Mouse (Mus musculus): ENCODE measurements around the gene Tspan12. TPM values are rescaled to one million over a fixed set of nuclear protein-coding genes. Genes with fewer than 3 reads are reported as not detected.
"Not testable (repeated sequence)": the region's sequence is repeated elsewhere in the genome, so short reads cannot be mapped to it uniquely, and the experiment has no call there.

The Tspan12 gene
- polyA plus RNA-seq, 1 experiment = 15.0 TPM

- H3K4me3 ChIP-seq (replicated peaks; ENCODE audit: control insufficient read depth, low read depth, low read length) = no peak overlapping the region
- no peak for TF ChIP-seq CTCF (IDR thresholded peaks at IDR 0.05; ENCODE audit: control insufficient read depth, insufficient read depth, low read length)
- TF ChIP-seq POLR2A (IDR thresholded peaks at IDR 0.05; ENCODE audit: borderline replicate concordance, control insufficient read depth, low read depth, low read length) = no peak
- 83% methylated on average over 5 of the region's 5 CpGs for WGBS
- H3K4me1 ChIP-seq (ENCODE audit: control insufficient read depth, insufficient read depth, low read length) = no peaks in the 10 kb centered on the region
- H3K27ac ChIP-seq (ENCODE audit: control insufficient read depth, insufficient read depth, low read depth, low read length, poor library complexity) = no peak overlapping the region
Observed at GRCm38 (mm10) chr6:21795410-21795809, 56.9 kb downstream of the Tspan12 start.

- Histone ChIP-seq H3K4me1 (ENCODE audit: control insufficient read depth, insufficient read depth, low read length) (no peaks in the 10 kb centered on the region), H3K27ac (ENCODE audit: control insufficient read depth, insufficient read depth, low read depth, low read length, poor library complexity) (no peak overlapping the region), H3K4me3 (replicated peaks; ENCODE audit: control insufficient read depth, low read depth, low read length) (no peak overlapping the region)
- WGBS = 6% methylated on average over 7 of the region's 7 CpGs
- no peak for TF ChIP-seq CTCF (IDR thresholded peaks at IDR 0.05; ENCODE audit: control insufficient read depth, insufficient read depth, low read length)
- no peak for TF ChIP-seq POLR2A (IDR thresholded peaks at IDR 0.05; ENCODE audit: borderline replicate concordance, control insufficient read depth, low read depth, low read length)
Observed at GRCm38 (mm10) chr6:21795072-21795407, 57.3 kb downstream of the Tspan12 start.

- no peak for TF ChIP-seq CTCF (IDR thresholded peaks at IDR 0.05; ENCODE audit: control insufficient read depth, insufficient read depth, low read length)
- no peak for TF ChIP-seq POLR2A (IDR thresholded peaks at IDR 0.05; ENCODE audit: borderline replicate concordance, control insufficient read depth, low read depth, low read length)
- no peak overlapping the region for H3K27ac ChIP-seq (ENCODE audit: control insufficient read depth, insufficient read depth, low read depth, low read length, poor library complexity)
- no peaks in the 10 kb centered on the region for H3K4me1 ChIP-seq (ENCODE audit: control insufficient read depth, insufficient read depth, low read length)
- 70% methylated on average over 11 of the region's 11 CpGs for WGBS
- H3K4me3 ChIP-seq (replicated peaks; ENCODE audit: control insufficient read depth, low read depth, low read length) = no peak overlapping the region
Observed at GRCm38 (mm10) chr6:21794337-21795071, 57.8 kb downstream of the Tspan12 start.

GRCm38 (mm10) chr6:21791307-21791706 is 61.0 kb downstream of the Tspan12 start:
- TF ChIP-seq CTCF (IDR thresholded peaks at IDR 0.05; ENCODE audit: control insufficient read depth, insufficient read depth, low read length) = no peak
- TF ChIP-seq POLR2A (IDR thresholded peaks at IDR 0.05; ENCODE audit: borderline replicate concordance, control insufficient read depth, low read depth, low read length) = no peak
- no peak overlapping the region for H3K27ac ChIP-seq (ENCODE audit: control insufficient read depth, insufficient read depth, low read depth, low read length, poor library complexity)
- H3K4me1 ChIP-seq (ENCODE audit: control insufficient read depth, insufficient read depth, low read length) = no peaks in the 10 kb centered on the region
- 67% methylated on average over 7 of the region's 7 CpGs for WGBS
- no peak overlapping the region for H3K4me3 ChIP-seq (replicated peaks; ENCODE audit: control insufficient read depth, low read depth, low read length)

- Histone ChIP-seq H3K4me1 (ENCODE audit: control insufficient read depth, insufficient read depth, low read length) (no peaks in the 10 kb centered on the region), H3K27ac (ENCODE audit: control insufficient read depth, insufficient read depth, low read depth, low read length, poor library complexity) (no peak overlapping the region), H3K4me3 (replicated peaks; ENCODE audit: control insufficient read depth, low read depth, low read length) (no peak overlapping the region)
- 82% methylated on average over 4 of the region's 4 CpGs for WGBS
- no peak for TF ChIP-seq POLR2A (IDR thresholded peaks at IDR 0.05; ENCODE audit: borderline replicate concordance, control insufficient read depth, low read depth, low read length)
- TF ChIP-seq CTCF (IDR thresholded peaks at IDR 0.05; ENCODE audit: control insufficient read depth, insufficient read depth, low read length) = no peak
Observed at GRCm38 (mm10) chr6:21790550-21791086, 61.7 kb downstream of the Tspan12 start.

GRCm38 (mm10) chr6:21790036-21790435 is 62.3 kb downstream of the Tspan12 start:
- 77% methylated on average over 2 of the region's 2 CpGs for WGBS
- Histone ChIP-seq H3K4me3 (replicated peaks; ENCODE audit: control insufficient read depth, low read depth, low read length) (no peak overlapping the region), H3K27ac (ENCODE audit: control insufficient read depth, insufficient read depth, low read depth, low read length, poor library complexity) (no peak overlapping the region), H3K4me1 (ENCODE audit: control insufficient read depth, insufficient read depth, low read length) (no peaks in the 10 kb centered on the region)
- TF ChIP-seq POLR2A (IDR thresholded peaks at IDR 0.05; ENCODE audit: borderline replicate concordance, control insufficient read depth, low read depth, low read length) (no peak), CTCF (IDR thresholded peaks at IDR 0.05; ENCODE audit: control insufficient read depth, insufficient read depth, low read length) (no peak)

GRCm38 (mm10) chr6:21789582-21789981 is 62.7 kb downstream of the Tspan12 start:
- 39% methylated on average over 1 of the region's 1 CpGs for WGBS
- H3K4me3 ChIP-seq (replicated peaks; ENCODE audit: control insufficient read depth, low read depth, low read length); H3K27ac ChIP-seq (ENCODE audit: control insufficient read depth, insufficient read depth, low read depth, low read length, poor library complexity); H3K4me1 ChIP-seq (ENCODE audit: control insufficient read depth, insufficient read depth, low read length): not testable (repeated sequence)

GRCm38 (mm10) chr6:21787757-21788156 is 64.6 kb downstream of the Tspan12 start:
- WGBS = 69% methylated on average over 11 of the region's 11 CpGs
- H3K4me3 ChIP-seq (replicated peaks; ENCODE audit: control insufficient read depth, low read depth, low read length) = no peak overlapping the region
- TF ChIP-seq CTCF (IDR thresholded peaks at IDR 0.05; ENCODE audit: control insufficient read depth, insufficient read depth, low read length) = no peak
- no peak for TF ChIP-seq POLR2A (IDR thresholded peaks at IDR 0.05; ENCODE audit: borderline replicate concordance, control insufficient read depth, low read depth, low read length)
- no peak overlapping the region for H3K27ac ChIP-seq (ENCODE audit: control insufficient read depth, insufficient read depth, low read depth, low read length, poor library complexity)
- H3K4me1 ChIP-seq (ENCODE audit: control insufficient read depth, insufficient read depth, low read length) = no peaks in the 10 kb centered on the region

GRCm38 (mm10) chr6:21787274-21787673 is 65.0 kb downstream of the Tspan12 start:
- 15% methylated on average over 6 of the region's 6 CpGs for WGBS
- no peak overlapping the region for H3K27ac ChIP-seq (ENCODE audit: control insufficient read depth, insufficient read depth, low read depth, low read length, poor library complexity)
- no peaks in the 10 kb centered on the region for H3K4me1 ChIP-seq (ENCODE audit: control insufficient read depth, insufficient read depth, low read length)

More at GRCm38 (mm10) chr6:21787274-21787673, 65.0 kb downstream of the Tspan12 start:
- no peak for TF ChIP-seq POLR2A (IDR thresholded peaks at IDR 0.05; ENCODE audit: borderline replicate concordance, control insufficient read depth, low read depth, low read length)
- no peak for TF ChIP-seq CTCF (IDR thresholded peaks at IDR 0.05; ENCODE audit: control insufficient read depth, insufficient read depth, low read length)
- H3K4me3 ChIP-seq (replicated peaks; ENCODE audit: control insufficient read depth, low read depth, low read length) = no peak overlapping the region

Measured in bone marrow, adult 2 months (tissue).